Mouse (Mus musculus) liver, embryonic 14.5 days (tissue): Measurements from ENCODE around the gene Tpm1. TPM values are rescaled to one million over a fixed set of nuclear protein-coding genes. Genes with fewer than 3 reads are reported as not detected.

Source experiments
- ATAC-seq: fragments of 200-750 bp; cut with Nextera tagmentation; 2 replicates; pipeline ENCODE4 v1.8.0; 2017; ENCODE audit warnings: moderate number of reproducible peaks, mild to moderate bottlenecking, moderate library complexity; ENCODE audit not compliant: insufficient read depth
- DNase-seq, 3 experiments: peaks; one replicate each; pipeline ENCODE4 v3.0.0-alpha.2; 2012 to 2013; ENCODE audit warnings: low read depth in 3 of 3, low spot score in 3 of 3
- H3K27ac ChIP-seq: fragments of 300-500 bp; sonication (generic); 2 replicates; pipeline ENCODE4 v1.5.1; 2014; ENCODE audit warnings: moderate library complexity, mild to moderate bottlenecking, control low read depth, inconsistent platforms
- H3K27me3 ChIP-seq: fragments of 300-500 bp; sonication (generic); 2 replicates; pipeline ENCODE4 v1.6.1; 2014; ENCODE audit warnings: mild to moderate bottlenecking, low read length, moderate library complexity; ENCODE audit not compliant: control insufficient read depth, insufficient read depth
- H3K36me3 ChIP-seq: fragments of 300-500 bp; sonication (generic); replicated peaks from 2 replicates; pipeline ENCODE4 v1.6.1; 2014; ENCODE audit warnings: low read depth; ENCODE audit not compliant: control insufficient read depth, insufficient read depth
- H3K4me1 ChIP-seq, 2 experiments: fragments of 200-500 bp in 1 of 2; fragments of 300-500 bp in 1 of 2; sonication (generic) in 1 of 2; replicated peaks; 2 replicates each; pipeline ENCODE4 v1.6.1; 2012 to 2014; ENCODE audit warnings: antibody characterized with exemption in 1 of 2, inconsistent platforms in 1 of 2, low read length in 1 of 2; ENCODE audit not compliant: control insufficient read depth in 2 of 2, insufficient read depth in 2 of 2
- H3K4me2 ChIP-seq: fragments of 300-500 bp; sonication (generic); 2 replicates; pipeline ENCODE4 v1.6.1; 2014; ENCODE audit warnings: low read depth, mild to moderate bottlenecking, control low read depth, moderate library complexity
- H3K4me3 ChIP-seq, 2 experiments: fragments of 200-500 bp in 1 of 2; fragments of 300-500 bp in 1 of 2; sonication (generic) in 1 of 2; 2 replicates each; pipeline ENCODE4 v1.5.1; 2012 to 2014; ENCODE audit warnings: low read depth in 2 of 2, low read length in 2 of 2, mild to moderate bottlenecking in 2 of 2, control low read depth in 1 of 2, inconsistent platforms in 1 of 2, moderate library complexity in 1 of 2; ENCODE audit not compliant: insufficient read depth in 1 of 2
- H3K9ac ChIP-seq: fragments of 300-500 bp; sonication (generic); replicated peaks from 2 replicates; pipeline ENCODE4 v1.6.1; 2014; ENCODE audit warnings: mild to moderate bottlenecking, control low read depth, moderate library complexity
- H3K9me3 ChIP-seq: fragments of 300-500 bp; sonication (generic); 2 replicates; pipeline ENCODE4 v1.6.1; 2016; ENCODE audit warnings: low read length, mixed read lengths; ENCODE audit not compliant: control insufficient read depth
- CTCF ChIP-seq: IDR thresholded peaks from 2 replicates; pipeline ENCODE4 v1.5.1; 2016; ENCODE audit warnings: antibody characterized with exemption, low read depth, control low read depth
- EP300 ChIP-seq: IDR thresholded peaks from 2 replicates; pipeline ENCODE4 v1.6.1; 2016; ENCODE audit warnings: antibody characterized with exemption, low read depth
- WGBS: fragments of 180-500 bp; shearing (Covaris S2); extraction: QIAGEN DNeasy Blood & Tissue Kit; methylation state at CpG from one replicate; pipeline ENCODE4 v1.1.7; 2014; ENCODE audit not compliant: insufficient replicate concordance; 5-methylcytosine and 5-hydroxymethylcytosine counted together
- polyA plus RNA-seq, 2 experiments: library from polyadenylated mRNA; depleted of rRNA in 1 of 2; stranded (reverse) in 1 of 2; unstranded in 1 of 2; fragments of >200 nt; fragmentation: Nextera tagmentation in 1 of 2; extraction: Ambion mirVana in 1 of 2; gene quantifications; 2 replicates each; pipeline versions ENCODE4 v1.2.1 to v1.2.3; 2012 to 2014

Tpm1 gene
- polyA plus RNA-seq, 2 experiments, result 87.4 to 113 TPM

GRCm38 (mm10) chr9:67090633-67091045 lies 41.4 kb upstream of the Tpm1 start:
- Histone ChIP-seq H3K9me3 (no peaks in the 10 kb centered on the region), H3K4me2 (no peak overlapping the region), H3K4me1 (peaks cover 0 to 3% of the 10 kb centered on the region in 2 experiments; a peak in 2 of 4 replicates), H3K36me3 (no peaks in the 10 kb centered on the region), H3K27me3 (no peaks in the 10 kb centered on the region), H3K27ac (no peak overlapping the region), H3K9ac (no peak overlapping the region), H3K4me3 (no peak overlapping the region)
- 81% methylated on average over 1 of the region's 1 CpGs for WGBS
- no peak for ATAC-seq
- no peak for TF ChIP-seq EP300
- TF ChIP-seq CTCF, result no peak
- DNase-seq, result no peak

- H3K36me3 ChIP-seq, result no peaks in the 10 kb centered on the region
- no peak overlapping the region for H3K4me2 ChIP-seq
- WGBS, result 49% methylated on average over 5 of the region's 5 CpGs
- no peaks in the 10 kb centered on the region for H3K9me3 ChIP-seq
- H3K4me3 ChIP-seq, result no peak overlapping the region
- H3K9ac ChIP-seq, result no peak overlapping the region
- TF ChIP-seq CTCF, result no peak
- ATAC-seq (no peak), DNase-seq (no peak)
- no peaks in the 10 kb centered on the region for H3K27me3 ChIP-seq
- no peak overlapping the region for H3K27ac ChIP-seq
- H3K4me1 ChIP-seq, result peaks cover 0 to 3% of the 10 kb centered on the region in 2 experiments; a peak in 2 of 4 replicates
Observed at GRCm38 (mm10) chr9:67089167-67089566, 40.0 kb upstream of the Tpm1 start.

GRCm38 (mm10) chr9:67083801-67084200 lies 34.6 kb upstream of the Tpm1 start:
- Histone ChIP-seq H3K4me3 (no peak overlapping the region), H3K36me3 (no peaks in the 10 kb centered on the region), H3K27me3 (no peaks in the 10 kb centered on the region), H3K27ac (no peak overlapping the region), H3K9me3 (no peaks in the 10 kb centered on the region), H3K9ac (no peak overlapping the region), H3K4me1 (no peaks in the 10 kb centered on the region), H3K4me2 (no peak overlapping the region)
- no peak for ATAC-seq
- TF ChIP-seq CTCF (no peak), EP300 (no peak)
- 38% methylated on average over 4 of the region's 4 CpGs for WGBS
- no peak for DNase-seq

- Histone ChIP-seq H3K27me3 (no peaks in the 10 kb centered on the region), H3K9me3 (no peaks in the 10 kb centered on the region), H3K4me3 (no peak overlapping the region), H3K4me2 (no peak overlapping the region), H3K36me3 (no peaks in the 10 kb centered on the region), H3K4me1 (peaks cover 7 to 12% of the 10 kb centered on the region in 2 experiments; a peak in 3 of 4 replicates), H3K9ac (no peak overlapping the region), H3K27ac (no peak overlapping the region)
- DNase-seq (no peak), ATAC-seq (no peak)
- WGBS, result 51% methylated on average over 5 of the region's 5 CpGs
- TF ChIP-seq CTCF (no peak), EP300 (no peak)
Observed at GRCm38 (mm10) chr9:67081688-67082087, 32.5 kb upstream of the Tpm1 start.

- Histone ChIP-seq H3K4me3 (no peak overlapping the region), H3K27ac (no peak overlapping the region), H3K27me3 (no peaks in the 10 kb centered on the region), H3K9me3 (no peaks in the 10 kb centered on the region), H3K36me3 (no peaks in the 10 kb centered on the region), H3K9ac (no peak overlapping the region), H3K4me2 (peak overlapping the region; percentile 35), H3K4me1 (peaks cover 7 to 14% of the 10 kb centered on the region in 2 experiments; a peak in 3 of 4 replicates)
- peak; percentile 14 to 51 (median 47) for DNase-seq
- WGBS, result 13% methylated on average over 8 of the region's 8 CpGs
- TF ChIP-seq EP300, result peak; percentile 44
- TF ChIP-seq CTCF, result peak; percentile 22; the same call in 1 of the 2 replicates
- ATAC-seq, result peak; percentile 85
Observed at GRCm38 (mm10) chr9:67077658-67078319, 28.6 kb upstream of the Tpm1 start.
